Mouse (Mus musculus) ES-E14 (cell line): ENCODE data around the gene Apobec1. TPM values are rescaled to one million over a fixed set of nuclear protein-coding genes. Genes with fewer than 3 reads are reported as not detected.
A peak's percentile ranks its signal among the peaks of the same experiment; 100 is the strongest.
"Not testable (repeated sequence)": the region's sequence is repeated elsewhere in the genome, so short reads cannot be mapped to it uniquely, and the experiment has no call there.

Source experiments
- DNase-seq: peaks from one replicate; pipeline ENCODE4 v3.0.0-alpha.2; 2013; ENCODE audit warnings: low read depth, low spot score
- H3K27ac ChIP-seq: 2 replicates; pipeline ENCODE4 v1.5.1; 2012; ENCODE audit warnings: low read depth, mild to moderate bottlenecking, low read length, moderate library complexity, mixed read lengths; ENCODE audit not compliant: poor library complexity, insufficient read depth, severe bottlenecking
- H3K36me3 ChIP-seq: 2 replicates; pipeline ENCODE4 v1.6.1; 2012; ENCODE audit warnings: mild to moderate bottlenecking, low read length, moderate library complexity, mixed read lengths; ENCODE audit not compliant: control insufficient read depth, poor library complexity, insufficient read depth, severe bottlenecking
- H3K4me1 ChIP-seq, 2 experiments: fragments of 150-350 bp in 1 of 2; sonication (generic) in 1 of 2; 2 replicates each; pipeline ENCODE4 v1.6.1; 2012; ENCODE audit warnings: low read length in 2 of 2, mild to moderate bottlenecking in 1 of 2, mixed read lengths in 1 of 2; ENCODE audit not compliant: control insufficient read depth in 2 of 2, insufficient read depth in 2 of 2, poor library complexity in 1 of 2
- H3K4me3 ChIP-seq, 2 experiments: fragments of 150-350 bp in 1 of 2; sonication (generic) in 1 of 2; 2 replicates each; pipeline ENCODE4 v1.5.1; 2012; ENCODE audit warnings: low read length in 2 of 2, low read depth in 1 of 2, mild to moderate bottlenecking in 1 of 2, mixed read lengths in 1 of 2; ENCODE audit not compliant: insufficient read depth in 1 of 2, poor library complexity in 1 of 2, severe bottlenecking in 1 of 2
- H3K9ac ChIP-seq: 2 replicates; pipeline ENCODE4 v1.6.1; 2012; ENCODE audit warnings: low read depth, mild to moderate bottlenecking, low read length, mixed read lengths; ENCODE audit not compliant: poor library complexity, insufficient read depth, severe bottlenecking
- H3K9me3 ChIP-seq: fragments of 150-350 bp; sonication (generic); 2 replicates; pipeline ENCODE4 v1.6.1; 2012; ENCODE audit warnings: low read depth, mild to moderate bottlenecking, low read length; ENCODE audit not compliant: control insufficient read depth, insufficient read depth
- CHD2 ChIP-seq: IDR thresholded peaks from 2 replicates; pipeline ENCODE4 v1.6.1; 2014; ENCODE audit warnings: mild to moderate bottlenecking, low read depth, low read length, inconsistent platforms
- HCFC1 ChIP-seq: IDR thresholded peaks from 2 replicates; pipeline ENCODE4 v1.6.1; 2012; ENCODE audit warnings: low read length, inconsistent platforms, borderline replicate concordance; ENCODE audit not compliant: insufficient read depth
- MAFK ChIP-seq: IDR thresholded peaks from 2 replicates; pipeline ENCODE4 v1.6.1; 2014; ENCODE audit warnings: mild to moderate bottlenecking, low read depth, low read length, inconsistent platforms; ENCODE audit not compliant: insufficient read depth
- ZC3H11A ChIP-seq: IDR thresholded peaks from 2 replicates; pipeline ENCODE4 v1.6.1; 2012; ENCODE audit warnings: low read depth, mild to moderate bottlenecking, inconsistent platforms, low read length, borderline replicate concordance
- ZNF384 ChIP-seq: IDR thresholded peaks from 2 replicates; pipeline ENCODE4 v1.6.1; 2012; ENCODE audit warnings: low read depth, low read length, inconsistent platforms
- in situ Hi-C, 2 experiments: fragments of 600-800 bp; cut with MboI; formaldehyde crosslinking; loops; one replicate each; pipeline ENCODE4 v1.15.1; 2025; ENCODE audit warnings: low sequenced_read_pairs in 2 of 2, inconsistent platforms in 1 of 2; ENCODE audit not compliant: unreplicated experiment in 2 of 2
- total RNA-seq: library from RNA; depleted of rRNA; stranded (reverse); fragments of 300-350 nt; gene quantifications from 2 replicates; pipeline ENCODE4 v1.2.3, GENCODE M21; 2012

Apobec1 gene
- total RNA-seq, 1 experiment: 5.9 TPM

- Histone ChIP-seq H3K9me3 (no peaks in the 10 kb centered on the region), H3K4me3 (no peak overlapping the region), H3K9ac (no peak overlapping the region), H3K36me3 (no peaks in the 10 kb centered on the region), H3K27ac (no peak overlapping the region), H3K4me1 (no peaks in the 10 kb centered on the region)
- in situ Hi-C loops: no loop called here
- DNase-seq: no peak
- TF ChIP-seq ZC3H11A (no peak), HCFC1 (no peak), CHD2 (no peak), ZNF384 (no peak)
These were observed 57.6 kb downstream of the Apobec1 start for GRCm38 (mm10) chr6:122544672-122545071.

GRCm38 (mm10) chr6:122543574-122543973 lies 58.7 kb downstream of the Apobec1 start:
- Histone ChIP-seq H3K27ac (no peak overlapping the region), H3K9ac (no peak overlapping the region), H3K4me1 (no peaks in the 10 kb centered on the region), H3K4me3 (no peak overlapping the region), H3K36me3 (no peaks in the 10 kb centered on the region), H3K9me3 (no peaks in the 10 kb centered on the region)
- TF ChIP-seq ZNF384 (no peak), ZC3H11A (no peak), HCFC1 (no peak), MAFK (no peak), CHD2 (no peak)
- in situ Hi-C loops: no loop called here
- DNase-seq: no peak

- H3K27ac ChIP-seq, in situ Hi-C loops, H3K4me3 ChIP-seq, H3K4me1 ChIP-seq, H3K9me3 ChIP-seq, H3K36me3 ChIP-seq, H3K9ac ChIP-seq, DNase-seq: not testable (repeated sequence)
- TF ChIP-seq ZNF384: peak; percentile 83
These were observed 59.8 kb downstream of the Apobec1 start for GRCm38 (mm10) chr6:122542459-122542858.

GRCm38 (mm10) chr6:122539564-122539963 lies 62.7 kb downstream of the Apobec1 start:
- Histone ChIP-seq H3K9me3 (no peaks in the 10 kb centered on the region), H3K4me3 (no peak overlapping the region), H3K36me3 (no peaks in the 10 kb centered on the region), H3K4me1 (no peaks in the 10 kb centered on the region), H3K27ac (no peak overlapping the region), H3K9ac (no peak overlapping the region)
- DNase-seq: no peak
- TF ChIP-seq ZC3H11A (no peak), HCFC1 (no peak), MAFK (no peak), ZNF384 (no peak), CHD2 (no peak)
- in situ Hi-C loops: no loop called here

GRCm38 (mm10) chr6:122534032-122534431 lies 68.2 kb downstream of the Apobec1 start:
- in situ Hi-C loops: no loop called here
- no peaks in the 10 kb centered on the region for H3K4me1 ChIP-seq
- no peaks in the 10 kb centered on the region for H3K36me3 ChIP-seq
- no peak overlapping the region for H3K9ac ChIP-seq
- H3K27ac ChIP-seq: no peak overlapping the region
- no peak for DNase-seq
- H3K4me3 ChIP-seq: no peak overlapping the region
- TF ChIP-seq MAFK (no peak), ZC3H11A (no peak), ZNF384 (no peak), HCFC1 (no peak), CHD2 (no peak)
- H3K9me3 ChIP-seq: no peaks in the 10 kb centered on the region
